Mouse (Mus musculus) testis, adult 2 months (tissue): ENCODE data around the gene Spindoc. TPM values are rescaled to one million over a fixed set of nuclear protein-coding genes. Genes with fewer than 3 reads are reported as not detected.

Experiments used
- H3K27ac ChIP-seq: fragments of 200-500 bp; 2 replicates; pipeline ENCODE4 v1.5.1; 2012; ENCODE audit warnings: low read depth, low read length; ENCODE audit not compliant: control insufficient read depth, insufficient read depth
- H3K27me3 ChIP-seq: fragments of 200-500 bp; 2 replicates; pipeline ENCODE4 v1.6.1; 2012; ENCODE audit warnings: mild to moderate bottlenecking, low read length, moderate library complexity; ENCODE audit not compliant: control insufficient read depth, insufficient read depth
- H3K36me3 ChIP-seq: fragments of 200-500 bp; 2 replicates; pipeline ENCODE4 v1.6.1; 2012; ENCODE audit warnings: mild to moderate bottlenecking, low read length; ENCODE audit not compliant: control insufficient read depth, insufficient read depth
- H3K4me1 ChIP-seq: fragments of 200-500 bp; 2 replicates; pipeline ENCODE4 v1.6.1; 2012; ENCODE audit warnings: low read length; ENCODE audit not compliant: control insufficient read depth, insufficient read depth
- H3K4me3 ChIP-seq: fragments of 200-500 bp; 2 replicates; pipeline ENCODE4 v1.5.1; 2012; ENCODE audit warnings: low read depth, mild to moderate bottlenecking, low read length, moderate library complexity, mixed read lengths; ENCODE audit not compliant: control insufficient read depth
- CTCF ChIP-seq: fragments of 200-500 bp; IDR thresholded peaks from 2 replicates; pipeline ENCODE4 v1.5.1; 2012; ENCODE audit warnings: low read depth, mild to moderate bottlenecking, inconsistent platforms, low read length, moderate library complexity; ENCODE audit not compliant: control insufficient read depth, insufficient read depth, insufficient replicate concordance
- POLR2A ChIP-seq: fragments of 200-500 bp; IDR thresholded peaks from 2 replicates; pipeline ENCODE4 v1.6.1; 2012; ENCODE audit warnings: low read depth, mild to moderate bottlenecking, inconsistent platforms, low read length, moderate library complexity; ENCODE audit not compliant: control insufficient read depth
- polyA plus RNA-seq: library from polyadenylated mRNA; depleted of rRNA; stranded (reverse); fragments of >200 nt; gene quantifications from 2 replicates; pipeline ENCODE4 v1.2.3, GENCODE M21; 2012; rRNA removed

The Spindoc gene
- polyA plus RNA-seq: 63.6 and 70.6 TPM in 2 replicates

- H3K36me3 ChIP-seq: no peaks in the 10 kb centered on the region
- H3K27me3 ChIP-seq: no peaks in the 10 kb centered on the region
- peaks cover 2% of the 10 kb centered on the region; the same call in 1 of the 2 replicates for H3K4me1 ChIP-seq
- TF ChIP-seq CTCF: no peak
- TF ChIP-seq POLR2A: peak; percentile 84
- H3K27ac ChIP-seq: peak within 1 kb of the TSS; percentile 92
- peak within 1 kb of the TSS; percentile 95 for H3K4me3 ChIP-seq
These were observed at the start of gene Spindoc for GRCm38 (mm10) chr19:7382903-7383865. Gene Spindoc, minus strand, starts transcription at chr19:7382994.

DNA sequence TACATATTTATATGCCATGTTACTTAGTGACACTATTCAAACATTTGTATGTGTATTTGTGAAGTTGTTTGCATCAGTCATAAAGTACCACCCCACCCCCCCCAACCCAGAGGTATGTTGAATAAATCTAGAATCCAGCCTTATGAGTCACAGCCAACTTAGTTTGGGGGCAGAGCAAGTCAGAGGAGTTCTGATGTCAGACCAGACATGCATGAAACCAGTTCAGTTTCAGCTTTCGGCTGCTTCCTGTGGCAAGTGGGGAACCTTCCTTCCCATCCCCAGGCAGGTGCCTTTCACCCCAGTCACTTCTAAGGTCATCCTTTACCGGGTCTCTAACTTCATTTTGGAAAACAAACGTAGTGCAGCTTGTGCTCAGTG, 42.6 kb upstream of the Spindoc start:
- no peak overlapping the region for H3K27ac ChIP-seq
- no peaks in the 10 kb centered on the region; the same call in 1 of the 2 replicates for H3K36me3 ChIP-seq
- H3K27me3 ChIP-seq: no peaks in the 10 kb centered on the region
- H3K4me3 ChIP-seq: no peak overlapping the region
- peaks cover 19% of the 10 kb centered on the region for H3K4me1 ChIP-seq
- TF ChIP-seq CTCF (no peak), POLR2A (no peak)

GRCm38 (mm10) chr19:7424590-7425397, 42.0 kb upstream of the Spindoc start:
- no peaks in the 10 kb centered on the region; the same call in 1 of the 2 replicates for H3K36me3 ChIP-seq
- H3K27me3 ChIP-seq: no peaks in the 10 kb centered on the region
- H3K4me3 ChIP-seq: no peak overlapping the region
- no peak overlapping the region; the same call in 1 of the 2 replicates for H3K27ac ChIP-seq
- TF ChIP-seq CTCF (no peak), POLR2A (no peak)
- peaks cover 19% of the 10 kb centered on the region for H3K4me1 ChIP-seq

DNA sequence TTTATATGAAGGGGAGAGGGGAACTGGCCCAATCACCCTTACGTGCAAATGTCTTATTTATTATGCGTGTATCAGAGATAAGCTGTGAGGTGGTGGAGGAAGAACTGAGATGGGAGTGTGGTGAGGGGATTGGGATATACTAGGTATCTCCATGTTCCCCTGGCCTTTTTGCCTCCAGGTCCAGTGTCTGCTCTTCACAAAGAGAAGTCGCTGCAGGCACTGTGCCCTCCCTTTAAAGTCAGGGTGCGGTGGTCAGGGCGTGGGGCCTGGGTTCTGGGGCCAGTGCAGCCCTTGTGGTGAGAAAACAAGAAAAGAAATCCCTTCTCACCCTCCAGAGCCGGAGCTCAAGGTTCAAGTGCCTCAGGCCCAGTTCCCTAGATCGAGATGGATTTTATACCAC, 41.3 kb upstream of the Spindoc start:
- no peaks in the 10 kb centered on the region for H3K27me3 ChIP-seq
- H3K4me3 ChIP-seq: no peak overlapping the region
- TF ChIP-seq POLR2A: no peak
- no peak for TF ChIP-seq CTCF
- no peak overlapping the region for H3K27ac ChIP-seq
- H3K4me1 ChIP-seq: peaks cover 19% of the 10 kb centered on the region
- no peaks in the 10 kb centered on the region; the same call in 1 of the 2 replicates for H3K36me3 ChIP-seq

GRCm38 (mm10) chr19:7423656-7424030, 40.8 kb upstream of the Spindoc start:
- no peak for TF ChIP-seq CTCF
- no peak for TF ChIP-seq POLR2A
- peaks cover 19% of the 10 kb centered on the region for H3K4me1 ChIP-seq
- peak overlapping the region; percentile 0 for H3K4me3 ChIP-seq
- no peak overlapping the region for H3K27ac ChIP-seq
- H3K36me3 ChIP-seq: no peaks in the 10 kb centered on the region; the same call in 1 of the 2 replicates
- H3K27me3 ChIP-seq: no peaks in the 10 kb centered on the region

DNA sequence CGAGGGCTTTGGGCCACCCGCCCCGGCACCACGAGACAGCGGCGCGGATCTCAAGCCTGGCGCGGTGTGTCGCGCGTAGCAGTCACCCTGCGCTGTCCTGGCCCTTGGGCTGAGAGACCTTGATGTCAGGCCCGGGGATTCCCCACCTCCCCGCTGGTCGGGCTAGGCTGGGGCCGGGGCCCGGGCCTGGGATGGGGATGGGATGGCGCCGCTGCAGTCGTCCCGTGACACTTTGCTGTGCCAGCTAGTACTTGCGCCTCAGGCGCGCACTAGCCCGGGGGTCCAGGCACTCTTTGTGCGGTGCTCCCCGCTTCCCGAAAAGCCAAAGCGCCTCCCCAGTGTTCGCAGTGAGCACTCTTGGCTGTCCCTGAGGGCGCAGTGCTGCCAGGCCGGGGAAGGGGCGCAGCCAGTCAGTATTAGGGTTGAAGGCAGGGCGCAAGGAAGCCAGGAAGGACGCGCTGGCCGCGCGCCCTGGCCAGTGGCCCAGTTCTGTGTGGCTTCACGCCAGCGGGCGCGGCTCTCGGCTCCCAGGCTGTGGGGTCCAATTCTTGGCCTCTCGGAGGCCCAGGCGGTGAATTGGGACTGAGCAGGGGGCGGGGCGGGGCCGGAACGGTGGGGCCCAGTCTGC, 40.3 kb upstream of the Spindoc start:
- TF ChIP-seq POLR2A: no peak
- TF ChIP-seq CTCF: no peak
- peaks cover 21% of the 10 kb centered on the region for H3K4me1 ChIP-seq
- peak overlapping the region; percentile 70 for H3K4me3 ChIP-seq
- no peaks in the 10 kb centered on the region; the same call in 1 of the 2 replicates for H3K36me3 ChIP-seq
- H3K27ac ChIP-seq: no peak overlapping the region
- H3K27me3 ChIP-seq: no peaks in the 10 kb centered on the region
